Mouse (Mus musculus): ENCODE results near the gene Trim67. TPM values are rescaled to one million over a fixed set of nuclear protein-coding genes. Genes with fewer than 3 reads are reported as not detected.
A peak's percentile ranks its signal among the peaks of the same experiment; 100 is the strongest.
"Not testable (repeated sequence)": the region's sequence is repeated elsewhere in the genome, so short reads cannot be mapped to it uniquely, and the experiment has no call there.

The Trim67 gene
- total RNA-seq, 2 experiments from 2014 or later: 14.9 to 16.5 TPM

GRCm38 (mm10) chr8:124831531-124831930, 38.6 kb downstream of the Trim67 start:
- DNase-seq (ENCODE audit: low spot score in 2 of 2): no peak

- DNase-seq (ENCODE audit: low spot score in 2 of 2): no peak
Observed at GRCm38 (mm10) chr8:124831941-124832340, 39.0 kb downstream of the Trim67 start.

GRCm38 (mm10) chr8:124833430-124834205, 40.7 kb downstream of the Trim67 start:
- DNase-seq (ENCODE audit: low spot score in 2 of 2): no peak

GRCm38 (mm10) chr8:124835848-124836247, 43.0 kb downstream of the Trim67 start:
- no peak for DNase-seq (ENCODE audit: low spot score in 2 of 2)

- DNase-seq (ENCODE audit: low spot score in 2 of 2): no peak
Observed at GRCm38 (mm10) chr8:124836273-124836672, 43.4 kb downstream of the Trim67 start.

GRCm38 (mm10) chr8:124836907-124837306, 44.0 kb downstream of the Trim67 start:
- DNase-seq (ENCODE audit: low spot score in 2 of 2): no peak

DNA sequence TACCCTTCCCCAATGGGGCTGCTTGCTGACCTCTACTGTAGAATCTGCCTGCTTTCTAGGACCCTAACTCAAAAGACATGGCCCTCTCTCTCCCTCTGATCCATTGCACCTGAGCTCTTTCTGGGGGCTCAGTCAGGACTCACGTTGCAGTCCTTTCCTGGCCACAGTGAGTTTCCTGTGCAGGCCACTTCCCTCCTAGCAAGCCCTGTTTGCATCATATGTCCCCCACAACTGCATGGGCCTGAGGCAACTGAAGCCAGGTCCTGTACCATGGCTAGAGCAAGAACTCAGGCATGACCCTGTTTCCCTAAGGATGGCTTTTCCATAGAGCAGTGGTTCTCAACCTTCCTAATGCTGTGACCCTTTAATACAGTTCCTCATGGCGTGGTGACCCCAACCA, 45.1 kb downstream of the Trim67 start:
- DNase-seq (ENCODE audit: low spot score in 2 of 2): no peak

DNA sequence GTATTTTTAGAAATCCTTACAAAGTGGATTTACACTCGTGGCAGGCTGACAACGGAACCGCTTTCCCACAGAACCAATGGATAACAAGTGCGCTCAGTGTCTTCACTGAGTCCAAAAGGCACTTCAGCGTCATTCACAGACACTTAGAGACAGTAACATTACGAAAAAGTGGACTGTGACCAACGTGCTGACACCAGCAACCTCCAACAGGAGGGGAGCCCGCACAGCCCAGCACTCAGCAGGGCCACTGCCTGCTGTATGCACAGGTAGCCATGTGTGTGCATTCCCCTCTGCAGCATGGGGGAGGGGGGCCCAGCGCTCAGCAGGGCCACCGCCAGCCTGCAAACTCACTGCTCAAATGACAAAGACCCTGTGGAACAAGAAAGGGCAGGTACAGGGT, 46.5 kb downstream of the Trim67 start:
- DNase-seq (ENCODE audit: low spot score in 2 of 2): no peak

- no peak for DNase-seq (ENCODE audit: low spot score in 2 of 2)
Observed at GRCm38 (mm10) chr8:124840900-124841299, 48.0 kb downstream of the Trim67 start.

- no peak for DNase-seq (ENCODE audit: low spot score in 2 of 2)
Observed at GRCm38 (mm10) chr8:124841775-124842174, 48.9 kb downstream of the Trim67 start.

DNA sequence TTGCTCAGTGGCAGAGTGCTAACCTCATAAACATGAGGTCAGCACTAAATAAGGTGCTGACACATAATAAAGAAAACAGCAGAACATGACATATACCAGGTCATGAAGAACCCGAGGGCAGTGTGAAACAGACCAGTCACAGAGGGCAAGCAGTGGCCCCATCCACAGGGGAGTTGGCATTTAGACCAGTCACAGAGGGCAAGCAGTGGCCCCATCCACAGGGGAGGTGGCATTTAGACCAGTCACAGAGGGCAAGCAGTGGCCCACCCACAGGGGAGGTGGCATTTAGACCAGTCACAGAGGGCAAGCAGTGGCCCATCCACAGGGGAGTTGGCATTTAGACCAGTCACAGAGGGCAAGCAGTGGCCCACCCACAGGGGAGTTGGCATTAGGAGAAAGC, 50.0 kb downstream of the Trim67 start:
- DNase-seq (ENCODE audit: low spot score in 2 of 2): not testable (repeated sequence)

DNA sequence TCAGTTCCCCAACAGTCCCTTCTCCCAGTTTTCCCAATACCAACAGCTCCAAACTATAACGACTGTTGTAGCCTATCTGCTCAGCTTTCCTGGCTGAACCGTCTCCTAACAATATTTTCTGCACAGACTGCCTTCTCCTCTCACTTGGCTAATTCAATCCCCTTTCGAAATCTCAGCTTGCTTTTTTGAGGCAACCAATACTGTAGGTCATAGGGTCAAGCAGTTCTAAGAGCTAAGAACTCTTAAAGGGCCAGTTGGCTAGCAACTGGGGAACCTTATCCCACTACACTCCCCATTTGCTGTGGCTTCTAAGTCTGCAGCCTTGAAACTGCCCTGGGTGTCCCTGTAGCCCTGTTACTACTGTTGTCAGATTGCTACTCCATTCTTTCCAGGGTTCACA, 52.2 kb downstream of the Trim67 start:
- no peak for DNase-seq (ENCODE audit: low spot score in 2 of 2)

- no peak for DNase-seq (ENCODE audit: low spot score in 2 of 2)
Observed at GRCm38 (mm10) chr8:124845573-124845972, 52.7 kb downstream of the Trim67 start.

DNA sequence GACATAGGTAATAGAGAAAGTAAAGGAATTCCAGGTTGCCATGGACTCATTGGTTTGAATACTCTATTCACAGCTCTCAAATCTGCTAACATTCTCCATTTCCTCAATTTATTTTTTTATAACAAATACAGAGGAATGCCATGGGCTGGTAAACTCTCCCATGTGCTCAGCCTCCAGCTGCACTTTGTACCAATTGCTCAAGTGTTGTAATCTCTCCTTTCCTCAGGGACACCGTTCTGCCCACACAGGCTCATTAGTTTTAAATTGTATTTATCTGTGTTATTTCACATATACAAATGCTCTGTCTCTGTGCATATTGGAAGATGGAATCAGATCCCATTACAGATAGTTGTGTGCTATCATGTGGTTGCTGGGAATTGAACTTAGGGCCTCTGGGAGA, 60.6 kb downstream of the Trim67 start:
- DNase-seq (ENCODE audit: low spot score in 2 of 2): no peak

DNA sequence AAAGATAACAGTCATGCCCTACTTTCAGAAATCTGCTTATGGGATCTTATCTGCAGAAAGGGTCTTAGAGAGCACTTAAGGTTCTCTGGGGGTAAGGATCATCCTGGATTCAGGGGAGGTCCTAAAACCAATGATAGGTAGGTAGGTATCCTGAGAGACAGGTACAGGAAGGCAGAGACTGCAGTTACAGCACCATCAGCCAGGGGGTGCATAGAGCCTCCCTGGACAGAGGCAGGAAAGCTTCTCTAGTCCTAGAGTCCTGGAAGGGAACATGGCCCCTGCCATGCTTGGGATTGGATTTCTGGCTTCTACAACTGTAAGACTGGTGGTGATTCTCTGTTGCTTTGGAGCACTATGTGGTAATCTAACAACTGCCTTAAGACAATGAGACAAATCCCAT, 66.6 kb downstream of the Trim67 start:
- no peak for DNase-seq (ENCODE audit: low spot score in 2 of 2)

DNA sequence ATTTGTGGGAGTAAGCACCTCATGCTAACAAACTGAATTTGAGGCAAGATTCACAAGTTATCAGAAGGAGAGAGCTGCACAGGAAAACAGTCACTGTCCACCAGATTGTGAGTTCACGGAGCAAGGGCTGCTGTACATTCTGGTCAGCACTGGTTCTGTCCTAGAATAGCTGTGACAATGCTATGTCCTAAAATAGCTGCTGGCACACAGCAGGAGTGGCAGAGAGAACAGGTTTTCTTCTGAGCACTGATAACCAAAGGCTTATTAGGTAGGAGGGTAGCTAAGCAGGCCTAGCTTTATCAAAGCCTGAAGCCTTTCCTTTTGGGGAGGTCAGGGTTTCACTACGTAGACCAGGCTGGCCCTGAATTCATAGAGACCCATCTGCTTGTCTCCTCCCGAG, 67.3 kb downstream of the Trim67 start:
- DNase-seq (ENCODE audit: low spot score in 2 of 2): no peak

DNA sequence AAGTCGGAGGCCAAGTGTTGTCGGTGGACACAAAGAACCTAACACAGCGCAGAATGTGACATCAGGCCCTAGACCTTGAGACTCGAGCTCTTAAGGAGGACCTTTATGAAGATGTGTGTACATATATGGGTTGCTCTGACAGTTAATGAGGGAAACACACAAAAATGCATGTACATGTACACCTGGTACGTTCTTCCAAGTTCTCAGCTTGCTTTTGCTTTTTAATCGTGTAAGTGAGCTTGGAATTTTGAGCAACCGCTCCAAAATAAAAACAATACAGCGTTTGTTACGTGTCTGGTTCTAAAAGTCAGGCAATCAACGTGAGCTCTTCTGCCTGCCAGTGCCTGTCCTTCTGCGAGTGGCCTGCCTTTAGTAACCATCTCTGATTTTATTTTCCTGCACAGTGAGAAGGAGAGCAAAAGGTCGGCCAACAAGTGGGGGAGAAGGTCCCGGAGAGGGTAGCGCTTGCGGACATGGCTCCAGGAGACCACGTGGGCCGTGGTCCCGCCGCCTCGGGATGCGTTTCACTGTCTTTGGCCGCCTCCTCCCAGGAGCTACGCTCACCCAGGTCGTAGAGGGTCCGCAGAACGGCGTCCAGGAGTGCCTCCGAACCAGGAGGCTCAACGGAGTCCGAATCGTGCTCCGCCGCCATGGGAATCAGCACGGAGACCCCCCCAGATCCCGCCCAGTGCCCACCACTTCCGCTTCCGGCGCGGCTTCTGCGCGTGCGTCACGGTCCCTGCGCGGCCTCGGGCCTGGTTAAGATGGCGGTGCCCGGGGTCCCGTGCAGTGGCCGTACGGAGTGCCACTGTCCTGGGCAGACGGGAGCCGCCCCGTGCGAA, 69.7 kb downstream of the Trim67 start, which contains the start of the genes Gnpat and 2810004N23Rik:
Gene Gnpat (plus strand): TSS at position 713 of the 842 bp plus-strand sequence.
Gene 2810004N23Rik (minus strand): TSS at position 800 of the 842 bp plus-strand sequence.
- peak; percentile 95 for DNase-seq (ENCODE audit: low spot score in 2 of 2)

DNA sequence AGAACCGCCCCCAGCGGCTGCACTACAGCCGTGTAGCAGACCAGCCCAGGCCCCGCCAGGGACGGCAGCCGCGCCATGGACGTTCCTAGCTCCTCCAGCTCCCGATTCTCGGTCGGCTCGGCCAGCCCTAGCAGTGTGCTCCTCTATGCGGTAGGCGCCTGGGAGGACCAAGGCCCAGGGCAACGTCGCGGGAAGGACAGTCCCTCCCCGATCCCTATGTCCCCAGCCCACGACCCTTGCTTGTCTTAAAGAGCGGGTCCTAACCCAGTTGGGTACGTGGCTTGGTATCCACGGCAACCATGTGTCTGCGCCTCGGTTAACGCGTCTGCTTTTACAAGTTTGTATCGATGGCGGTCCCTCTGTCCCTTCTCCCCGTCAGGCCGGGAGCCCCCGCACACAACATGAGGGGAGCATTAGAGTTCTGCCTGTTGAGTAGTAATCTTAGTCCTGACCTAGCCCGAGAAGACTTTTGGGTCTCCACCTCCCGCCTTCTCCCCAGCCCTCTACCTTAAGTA, 70.3 kb downstream of the Trim67 start:
- no peak for DNase-seq (ENCODE audit: low spot score in 2 of 2)

- DNase-seq (ENCODE audit: low spot score in 2 of 2): no peak
Observed at GRCm38 (mm10) chr8:124863729-124864128, 70.8 kb downstream of the Trim67 start.

- no peak for DNase-seq (ENCODE audit: low spot score in 2 of 2)
Observed at GRCm38 (mm10) chr8:124866669-124867068, 73.8 kb downstream of the Trim67 start.

DNA sequence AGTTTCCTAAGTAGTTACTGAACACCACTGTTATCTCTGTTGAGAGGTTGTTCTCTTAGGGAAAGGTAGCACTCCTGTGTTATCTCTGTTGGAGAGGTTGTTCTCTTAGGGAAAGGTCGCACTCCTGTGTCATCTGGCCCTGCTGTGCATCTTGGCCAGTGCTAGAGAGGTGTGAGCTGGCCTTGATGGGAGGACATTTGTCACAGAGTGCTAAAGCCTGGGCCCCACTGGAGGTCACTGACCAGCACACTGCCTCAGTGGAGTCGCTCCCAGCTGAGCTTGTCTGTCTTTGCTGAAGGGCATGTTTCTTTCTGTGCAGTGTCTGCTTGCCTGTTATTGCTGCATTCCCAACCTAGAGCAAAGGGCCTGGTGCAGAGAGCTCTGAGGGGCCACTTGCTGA, 74.2 kb downstream of the Trim67 start:
- no peak for DNase-seq (ENCODE audit: low spot score in 2 of 2)

DNA sequence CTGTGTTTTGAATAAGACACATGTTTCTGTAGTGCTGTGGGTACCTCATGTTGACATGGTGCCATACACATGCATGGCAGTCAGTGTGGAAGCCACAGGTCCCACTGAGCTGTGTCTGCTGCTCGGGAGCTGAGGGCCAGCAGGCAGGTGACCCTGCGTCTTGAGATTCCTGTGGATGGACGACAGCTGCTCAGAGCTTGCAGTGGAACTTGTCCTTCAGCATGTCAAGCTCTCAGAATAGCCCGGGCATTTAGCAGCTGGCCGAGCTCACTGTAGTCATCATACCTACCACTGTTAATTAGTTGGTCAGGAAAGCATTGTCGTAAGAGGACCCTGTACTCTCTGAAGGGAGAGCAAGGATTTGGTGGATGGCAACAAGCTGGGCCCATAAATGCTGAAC, 76.8 kb downstream of the Trim67 start:
- no peak for DNase-seq (ENCODE audit: low spot score in 2 of 2)

Measured in layer of hippocampus, postnatal 14 days (tissue).